Mouse (Mus musculus) CH12.LX (cell line): ENCODE measurements around the gene Bcl2a1a. TPM values are rescaled to one million over a fixed set of nuclear protein-coding genes. Genes with fewer than 3 reads are reported as not detected.
"Not testable (repeated sequence)": the region's sequence is repeated elsewhere in the genome, so short reads cannot be mapped to it uniquely, and the experiment has no call there.

Source experiments
- DNase-seq: peaks from one replicate; pipeline ENCODE4 v3.0.0-alpha.2; 2013; ENCODE audit errors: extremely low read depth
- H3K27ac ChIP-seq: 2 replicates; pipeline ENCODE4 v1.5.1; 2012; ENCODE audit warnings: low read depth, mild to moderate bottlenecking, control low read depth, moderate library complexity; ENCODE audit not compliant: insufficient read depth
- H3K27me3 ChIP-seq: replicated peaks from 2 replicates; pipeline ENCODE3; 2012; ENCODE audit warnings: inconsistent platforms
- H3K36me3 ChIP-seq, 2 experiments: replicated peaks in 1 of 2; 2 replicates each; pipeline versions ENCODE3 to v1.6.1; 2012; ENCODE audit warnings: inconsistent platforms in 1 of 2, low read length in 1 of 2, mild to moderate bottlenecking in 1 of 2, mixed read lengths in 1 of 2, moderate library complexity in 1 of 2; ENCODE audit not compliant: control insufficient read depth in 1 of 2, insufficient read depth in 1 of 2
- H3K4me1 ChIP-seq, 2 experiments: 2 replicates each; pipeline ENCODE4 v1.6.1; 2012; ENCODE audit warnings: inconsistent platforms in 1 of 2, moderate library complexity in 1 of 2; ENCODE audit not compliant: insufficient read depth in 2 of 2, control insufficient read depth in 1 of 2
- H3K4me2 ChIP-seq: 2 replicates; pipeline ENCODE4 v1.6.1; 2012; ENCODE audit warnings: low read depth, mild to moderate bottlenecking, control low read depth; ENCODE audit not compliant: poor library complexity, insufficient read depth, severe bottlenecking
- H3K4me3 ChIP-seq, 3 experiments: fragments of 150-350 bp in 1 of 3; sonication (generic) in 1 of 3; replicated peaks in 1 of 3; 2 replicates each; pipeline versions ENCODE3 to v1.5.1; 2011 to 2012; ENCODE audit warnings: low read depth in 2 of 3, low read length in 2 of 3, mild to moderate bottlenecking in 2 of 3, moderate library complexity in 2 of 3, control low read depth in 1 of 3, improper control_type of control experiment in 1 of 3, inconsistent platforms in 1 of 3, mixed read lengths in 1 of 3; ENCODE audit not compliant: poor library complexity in 1 of 3
- H3K79me2 ChIP-seq: replicated peaks from 2 replicates; pipeline ENCODE4 v1.6.1; 2012; ENCODE audit warnings: mild to moderate bottlenecking, moderate library complexity; ENCODE audit not compliant: control insufficient read depth, poor library complexity, insufficient read depth, severe bottlenecking; ENCODE audit errors: extremely low read depth
- H3K9ac ChIP-seq: 2 replicates; pipeline ENCODE4 v1.6.1; 2012; ENCODE audit warnings: low read depth, mild to moderate bottlenecking, control low read depth, moderate library complexity; ENCODE audit not compliant: insufficient read depth
- H3K9me3 ChIP-seq: replicated peaks from 2 replicates; pipeline ENCODE3; 2012; ENCODE audit warnings: low read length, inconsistent platforms, mixed read lengths
- BHLHE40 ChIP-seq: IDR thresholded peaks from 2 replicates; pipeline ENCODE4 v1.6.1; 2011; ENCODE audit warnings: mild to moderate bottlenecking, low read depth, low read length, improper control_type of control experiment
- EP300 ChIP-seq: IDR thresholded peaks from 2 replicates; pipeline ENCODE4 v1.6.1; 2011; ENCODE audit warnings: low read length, improper control_type of control experiment
- ETS1 ChIP-seq: conservative IDR thresholded peaks from 2 replicates; pipeline ENCODE4 v1.6.1; 2012; ENCODE audit warnings: low read depth, mild to moderate bottlenecking, inconsistent platforms, low read length, improper control_type of control experiment, moderate library complexity
- MAFK ChIP-seq: IDR thresholded peaks from 2 replicates; pipeline ENCODE4 v1.6.1; 2011; ENCODE audit warnings: low read length, improper control_type of control experiment; ENCODE audit not compliant: insufficient replicate concordance
- RCOR1 ChIP-seq: conservative IDR thresholded peaks from 2 replicates; pipeline ENCODE4 v1.6.1; 2012; ENCODE audit warnings: low read depth, mild to moderate bottlenecking, inconsistent platforms, low read length, improper control_type of control experiment
- SIN3A ChIP-seq: IDR thresholded peaks from 2 replicates; pipeline ENCODE4 v1.6.1; 2012; ENCODE audit warnings: low read length, improper control_type of control experiment, inconsistent platforms
- TBP ChIP-seq: conservative IDR thresholded peaks from 2 replicates; pipeline ENCODE4 v1.6.1; 2011; ENCODE audit warnings: low read depth, low read length, improper control_type of control experiment
- TCF12 ChIP-seq: IDR thresholded peaks from 2 replicates; pipeline ENCODE4 v1.6.1; 2014; ENCODE audit warnings: low read depth, mild to moderate bottlenecking, inconsistent platforms, low read length, improper control_type of control experiment
- dilution Hi-C: fragments of 300-500 bp; cut with MboI; formaldehyde crosslinking; loops from 2 replicates; pipeline ENCODE4 v1.14.3; 2020; ENCODE audit warnings: low sequenced_read_pairs; ENCODE audit not compliant: extremely low pct_unique_long_range_greater_than_20kb, extremely low pct_ligation_motif_present
- in situ Hi-C: fragments of 300-500 bp; cut with MboI; formaldehyde crosslinking; loops from 3 replicates; pipeline ENCODE4 v1.14.3; 2019; ENCODE audit warnings: low sequenced_read_pairs, low pct_ligation_motif_present, low pct_unique_long_range_greater_than_20kb, mixed read lengths
- polyA plus RNA-seq: library from polyadenylated mRNA; unstranded; fragments of >175 nt; gene quantifications from 2 replicates; pipeline ENCODE4 v1.2.1, GENCODE M21; 2012; ENCODE audit warnings: low read depth; ENCODE audit not compliant: insufficient read length
- total RNA-seq, 2 experiments: library from RNA; depleted of rRNA; stranded (reverse); fragments of 300-350 nt in 1 of 2; fragments of >200 nt in 1 of 2; gene quantifications; 2 replicates each; pipeline ENCODE4 v1.2.3; 2012 to 2014

The Bcl2a1a gene
- total and polyA plus RNA-seq, 3 experiments = 181 to 290 (median 193) TPM

- H3K36me3 ChIP-seq, H3K4me1 ChIP-seq, H3K9me3 ChIP-seq, dilution Hi-C loops, H3K27me3 ChIP-seq, in situ Hi-C loops: not testable (repeated sequence)
- peak overlapping the region; percentile 56 for H3K9ac ChIP-seq
- peaks cover 27% of the 10 kb centered on the region for H3K79me2 ChIP-seq
- 0 out of 2 replicates have a peak overlapping the region, but pooled peaks have one; percentile 36 for H3K4me2 ChIP-seq
- H3K27ac ChIP-seq = peak overlapping the region; percentile 85
- H3K4me3 ChIP-seq = peak overlapping the region; percentile 32 to 68 (median 33)
- DNase-seq = peak; percentile 40
- peak; percentile 69 for TF ChIP-seq ETS1
- TF ChIP-seq BHLHE40 = peak; percentile 38; the same call in 1 of the 2 replicates
- TF ChIP-seq TBP = 0 out of 2 replicates have a peak, but pooled peaks have one; percentile 53
- TF ChIP-seq EP300 = peak; percentile 37; the same call in 1 of the 2 replicates
- 0 out of 2 replicates have a peak, but pooled peaks have one; percentile 41 for TF ChIP-seq TCF12
- TF ChIP-seq MAFK = 0 out of 2 replicates have a peak, but pooled peaks have one; percentile 15
- TF ChIP-seq RCOR1 = 0 out of 2 replicates have a peak, but pooled peaks have one; percentile 37
- peak; percentile 36; the same call in 1 of the 2 replicates for TF ChIP-seq SIN3A
These were observed 3.3 kb downstream of the Bcl2a1a start for GRCm38 (mm10) chr9:88959981-88960380.

- DNase-seq, dilution Hi-C loops, in situ Hi-C loops, H3K9me3 ChIP-seq, H3K4me3 ChIP-seq, H3K36me3 ChIP-seq, H3K27me3 ChIP-seq, H3K9ac ChIP-seq, H3K4me1 ChIP-seq, H3K4me2 ChIP-seq: not testable (repeated sequence)
- H3K27ac ChIP-seq = peak overlapping the region; percentile 84
- H3K79me2 ChIP-seq = peaks cover 13% of the 10 kb centered on the region
These were observed 9.8 kb downstream of the Bcl2a1a start for GRCm38 (mm10) chr9:88966462-88966861.

- H3K4me1 ChIP-seq, H3K36me3 ChIP-seq, in situ Hi-C loops, H3K4me2 ChIP-seq, H3K27me3 ChIP-seq, DNase-seq, dilution Hi-C loops, H3K9me3 ChIP-seq, H3K4me3 ChIP-seq, H3K27ac ChIP-seq, H3K79me2 ChIP-seq, H3K9ac ChIP-seq: not testable (repeated sequence)
These were observed 12.8 kb downstream of the Bcl2a1a start for GRCm38 (mm10) chr9:88969502-88969901.

- H3K4me3 ChIP-seq, H3K4me2 ChIP-seq, H3K36me3 ChIP-seq, in situ Hi-C loops, H3K9me3 ChIP-seq, H3K79me2 ChIP-seq, H3K27ac ChIP-seq, dilution Hi-C loops, H3K4me1 ChIP-seq, DNase-seq, H3K9ac ChIP-seq, H3K27me3 ChIP-seq: not testable (repeated sequence)
These were observed 20.2 kb downstream of the Bcl2a1a start for GRCm38 (mm10) chr9:88976875-88977274.

- dilution Hi-C loops, in situ Hi-C loops, DNase-seq, H3K27me3 ChIP-seq, H3K4me1 ChIP-seq, H3K79me2 ChIP-seq, H3K4me2 ChIP-seq, H3K9ac ChIP-seq, H3K36me3 ChIP-seq, H3K27ac ChIP-seq, H3K4me3 ChIP-seq, H3K9me3 ChIP-seq: not testable (repeated sequence)
These were observed 23.1 kb downstream of the Bcl2a1a start for GRCm38 (mm10) chr9:88979781-88980180.
